Mouse (Mus musculus) inflammation-experienced regulatory T-cells, adult 6 months (primary cell): ENCODE measurements around the gene Lpar5. TPM values are rescaled to one million over a fixed set of nuclear protein-coding genes. Genes with fewer than 3 reads are reported as not detected.
"Not testable (repeated sequence)": the region's sequence is repeated elsewhere in the genome, so short reads cannot be mapped to it uniquely, and the experiment has no call there.

Source experiments
- ATAC-seq: one replicate; pipeline ENCODE4 v1.8.0; 2017
- polyA plus RNA-seq, 3 experiments: library from polyadenylated mRNA; unstranded; fragments of 100-300 nt; shearing (Covaris generic); gene quantifications; one replicate each; pipeline ENCODE4 v1.2.1; 2017

Gene Lpar5
- polyA plus RNA-seq, result 10 to 100 TPM; 10.4 to 19.3 (median 12.1) TPM

GRCm38 (mm10) chr6:125067571-125067995 lies at the start of gene Lpar5:
TSS of gene Lpar5 (plus strand) at chr6:125067920.
- ATAC-seq, result peak; percentile 20

- ATAC-seq, result peak; percentile 63
Observed at GRCm38 (mm10) chr6:125030532-125030931, 37.2 kb upstream of the Lpar5 start.

- ATAC-seq, result no peak
Observed at GRCm38 (mm10) chr6:125031604-125032003, 36.1 kb upstream of the Lpar5 start.

GRCm38 (mm10) chr6:125038666-125039065 lies 29.1 kb upstream of the Lpar5 start:
- no peak for ATAC-seq

- ATAC-seq, result peak; percentile 19
Observed at GRCm38 (mm10) chr6:125039131-125039530, 28.6 kb upstream of the Lpar5 start.

- ATAC-seq, result peak; percentile 97
Observed at GRCm38 (mm10) chr6:125039533-125040153, 28.1 kb upstream of the Lpar5 start, which contains the start of gene Ing4. TSS of gene Ing4 (plus strand) at chr6:125039760.

GRCm38 (mm10) chr6:125040221-125040620 lies 27.5 kb upstream of the Lpar5 start:
- no peak for ATAC-seq

GRCm38 (mm10) chr6:125041047-125041446 lies 26.7 kb upstream of the Lpar5 start:
- ATAC-seq, result no peak

- no peak for ATAC-seq
Observed at GRCm38 (mm10) chr6:125042081-125042480, 25.6 kb upstream of the Lpar5 start.

- ATAC-seq, result peak; percentile 81
Observed at GRCm38 (mm10) chr6:125046691-125047090, 21.0 kb upstream of the Lpar5 start.

- ATAC-seq, result no peak
Observed at GRCm38 (mm10) chr6:125049678-125050077, 18.0 kb upstream of the Lpar5 start, which contains the start of gene Acrbp. TSS of gene Acrbp (plus strand) at chr6:125049689.

- no peak for ATAC-seq
Observed at GRCm38 (mm10) chr6:125051237-125051636, 16.5 kb upstream of the Lpar5 start.

GRCm38 (mm10) chr6:125061493-125061892 lies 6.2 kb upstream of the Lpar5 start:
- no peak for ATAC-seq

GRCm38 (mm10) chr6:125062511-125062910 lies 5.2 kb upstream of the Lpar5 start:
- no peak for ATAC-seq

GRCm38 (mm10) chr6:125063906-125064305 lies 3.8 kb upstream of the Lpar5 start:
- no peak for ATAC-seq

- not testable (repeated sequence) for ATAC-seq
Observed at GRCm38 (mm10) chr6:125065223-125065622, 2.5 kb upstream of the Lpar5 start.

- ATAC-seq, result peak; percentile 79
Observed at GRCm38 (mm10) chr6:125071170-125071895, 3.6 kb downstream of the Lpar5 start.

- no peak for ATAC-seq
Observed at GRCm38 (mm10) chr6:125071896-125072279, 4.2 kb downstream of the Lpar5 start.

- ATAC-seq, result no peak
Observed at GRCm38 (mm10) chr6:125073825-125074224, 6.1 kb downstream of the Lpar5 start.

- no peak for ATAC-seq
Observed at GRCm38 (mm10) chr6:125081394-125081793, 13.7 kb downstream of the Lpar5 start.

- no peak for ATAC-seq
Observed at GRCm38 (mm10) chr6:125081797-125082560, 14.3 kb downstream of the Lpar5 start.

GRCm38 (mm10) chr6:125082801-125083386 lies 15.2 kb downstream of the Lpar5 start:
- no peak for ATAC-seq

GRCm38 (mm10) chr6:125084424-125084823 lies 16.7 kb downstream of the Lpar5 start:
- ATAC-seq, result peak; percentile 89
